Mouse (Mus musculus) liver, embryonic 12.5 days (tissue): ENCODE results near the gene Cd46. TPM values are rescaled to one million over a fixed set of nuclear protein-coding genes. Genes with fewer than 3 reads are reported as not detected.

ENCODE experiments used
- ATAC-seq: fragments of 200-750 bp; cut with Nextera tagmentation; 2 replicates; pipeline ENCODE4 v1.8.0; 2017; ENCODE audit warnings: moderate number of reproducible peaks, mild to moderate bottlenecking, moderate library complexity
- H3K27ac ChIP-seq: fragments of 300-500 bp; sonication (generic); 2 replicates; pipeline ENCODE4 v1.5.1; 2016; ENCODE audit warnings: mild to moderate bottlenecking
- H3K27me3 ChIP-seq: fragments of 300-500 bp; sonication (generic); replicated peaks from 2 replicates; pipeline ENCODE4 v1.6.1; 2016; ENCODE audit warnings: mild to moderate bottlenecking, moderate library complexity
- H3K36me3 ChIP-seq: fragments of 300-500 bp; sonication (generic); 2 replicates; pipeline ENCODE4 v1.6.1; 2016; ENCODE audit warnings: mild to moderate bottlenecking, moderate library complexity
- H3K4me1 ChIP-seq: fragments of 300-500 bp; sonication (generic); 2 replicates; pipeline ENCODE4 v1.6.1; 2016
- H3K4me2 ChIP-seq: fragments of 300-500 bp; sonication (generic); 2 replicates; pipeline ENCODE4 v1.6.1; 2016; ENCODE audit warnings: mild to moderate bottlenecking, moderate library complexity
- H3K4me3 ChIP-seq: fragments of 300-500 bp; sonication (generic); 2 replicates; pipeline ENCODE4 v1.5.1; 2016; ENCODE audit warnings: mild to moderate bottlenecking, moderate library complexity
- H3K9ac ChIP-seq: fragments of 300-500 bp; sonication (generic); 2 replicates; pipeline ENCODE4 v1.6.1; 2016; ENCODE audit warnings: mild to moderate bottlenecking, moderate library complexity
- H3K9me3 ChIP-seq: fragments of 300-500 bp; sonication (generic); replicated peaks from 2 replicates; pipeline ENCODE4 v1.6.1; 2016; ENCODE audit warnings: mild to moderate bottlenecking, moderate library complexity
- WGBS: fragments of 180-500 bp; shearing (Covaris S2); methylation state at CpG from one replicate; pipeline ENCODE4 v1.1.7; 2016; ENCODE audit not compliant: insufficient replicate concordance; 5-methylcytosine and 5-hydroxymethylcytosine counted together
- polyA plus RNA-seq: library from polyadenylated mRNA; unstranded; fragments of >200 nt; fragmentation: Nextera tagmentation; extraction: Ambion mirVana; gene quantifications from 2 replicates; pipeline ENCODE4 v1.2.1, GENCODE M21; 2016

Cd46 gene
- polyA plus RNA-seq, 1 experiment from 2014 or later, result 1.1 TPM

DNA sequence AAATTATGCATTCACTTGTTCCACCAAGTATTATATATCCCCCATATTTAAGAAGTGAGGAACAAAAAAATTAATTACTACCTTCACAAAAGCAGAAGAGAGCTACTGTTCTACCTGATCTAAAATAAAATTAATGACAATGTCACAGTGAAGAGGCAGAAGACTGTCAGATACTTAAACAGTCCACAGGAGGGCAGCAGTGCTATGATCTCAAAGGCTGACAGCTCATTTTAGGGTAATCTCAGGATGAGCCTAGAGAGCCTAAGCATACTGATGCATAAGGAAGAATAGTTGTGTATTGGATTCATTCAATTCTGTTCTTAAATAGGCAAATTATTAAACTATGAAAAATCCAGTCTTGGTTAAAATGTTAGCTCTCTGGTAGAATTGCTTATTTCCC is 51.6 kb downstream of the Cd46 start:
- H3K27ac ChIP-seq, result no peak overlapping the region
- H3K36me3 ChIP-seq, result no peaks in the 10 kb centered on the region
- H3K4me1 ChIP-seq, result no peaks in the 10 kb centered on the region
- no peaks in the 10 kb centered on the region for H3K27me3 ChIP-seq
- H3K4me2 ChIP-seq, result no peak overlapping the region
- H3K9me3 ChIP-seq, result no peaks in the 10 kb centered on the region
- H3K4me3 ChIP-seq, result no peak overlapping the region
- H3K9ac ChIP-seq, result no peak overlapping the region
- peak; percentile 72; the same call in 1 of the 2 replicates for ATAC-seq

DNA sequence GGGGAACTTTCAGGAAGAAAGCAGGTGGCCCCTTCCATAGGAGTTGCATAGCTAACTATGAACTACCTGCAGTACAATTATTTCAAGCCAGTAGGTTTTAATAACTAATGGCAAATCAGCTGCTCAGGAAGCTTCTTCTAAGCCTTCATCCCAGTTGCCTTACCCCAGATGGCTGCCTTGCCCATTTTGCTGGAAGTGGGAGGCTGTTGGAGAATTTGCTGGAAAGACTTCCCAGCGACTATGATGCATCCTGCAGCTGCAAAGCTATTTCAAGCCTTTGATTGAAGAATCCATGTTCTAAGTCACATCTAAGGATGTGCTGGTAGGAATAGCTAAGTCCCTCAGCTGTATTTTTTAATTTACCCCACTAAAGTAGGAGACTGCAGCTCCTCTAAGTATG is 53.7 kb downstream of the Cd46 start:
- Histone ChIP-seq H3K9ac (no peak overlapping the region), H3K4me3 (no peak overlapping the region), H3K27me3 (no peaks in the 10 kb centered on the region), H3K27ac (no peak overlapping the region), H3K36me3 (no peaks in the 10 kb centered on the region), H3K4me1 (peaks cover 9% of the 10 kb centered on the region), H3K9me3 (no peaks in the 10 kb centered on the region), H3K4me2 (no peak overlapping the region)
- ATAC-seq, result no peak
- 50% methylated on average over 1 of the region's 1 CpGs for WGBS

DNA sequence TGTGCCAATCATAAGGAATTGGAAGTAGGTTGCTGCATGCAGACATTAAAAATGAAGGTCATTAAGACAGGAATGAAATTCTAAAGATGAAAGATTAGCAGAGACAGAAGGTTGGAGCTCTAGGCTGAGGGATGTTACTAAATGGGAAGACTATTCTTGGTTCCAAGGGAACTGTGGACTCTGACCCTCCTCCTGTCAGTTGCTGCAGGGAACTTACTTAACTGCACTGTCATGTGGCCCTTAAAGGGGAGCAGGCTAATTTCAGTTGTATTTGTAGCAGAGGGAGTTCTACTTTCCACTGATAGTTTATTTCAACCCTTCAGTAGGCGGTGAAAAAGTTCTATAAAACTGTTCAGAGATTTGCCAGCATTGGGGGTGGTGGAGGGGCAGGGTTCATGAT is 54.1 kb downstream of the Cd46 start:
- Histone ChIP-seq H3K36me3 (no peaks in the 10 kb centered on the region), H3K27me3 (no peaks in the 10 kb centered on the region), H3K4me3 (no peak overlapping the region), H3K9me3 (no peaks in the 10 kb centered on the region), H3K27ac (no peak overlapping the region), H3K4me1 (peaks cover 13% of the 10 kb centered on the region), H3K4me2 (no peak overlapping the region), H3K9ac (no peak overlapping the region)
- ATAC-seq, result no peak
- WGBS, result 75% methylated on average over 1 of the region's 1 CpGs

DNA sequence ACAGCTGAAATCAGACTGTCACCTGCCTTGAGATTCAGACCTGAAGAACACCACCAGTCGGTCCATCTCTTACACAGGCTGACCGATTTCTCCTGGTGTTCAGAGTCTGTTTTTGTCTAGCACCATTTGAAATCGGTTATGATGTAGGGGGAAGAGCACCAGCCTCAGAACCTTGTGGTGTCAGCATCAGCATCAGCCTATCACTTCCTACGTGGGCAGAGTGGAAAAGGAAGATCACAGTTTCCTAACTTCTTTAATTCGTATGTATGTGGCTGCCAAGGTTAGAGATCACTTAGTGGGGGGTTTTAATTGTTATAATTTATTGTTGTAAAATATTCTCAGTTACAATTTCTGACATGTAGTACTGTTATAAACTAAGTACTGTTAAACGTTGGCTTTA is 54.6 kb downstream of the Cd46 start:
- Histone ChIP-seq H3K36me3 (no peaks in the 10 kb centered on the region), H3K27me3 (no peaks in the 10 kb centered on the region), H3K9me3 (no peaks in the 10 kb centered on the region), H3K4me2 (no peak overlapping the region), H3K4me1 (peaks cover 18% of the 10 kb centered on the region), H3K4me3 (no peak overlapping the region), H3K27ac (no peak overlapping the region), H3K9ac (no peak overlapping the region)
- ATAC-seq, result no peak
- 73% methylated on average over 6 of the region's 6 CpGs for WGBS

DNA sequence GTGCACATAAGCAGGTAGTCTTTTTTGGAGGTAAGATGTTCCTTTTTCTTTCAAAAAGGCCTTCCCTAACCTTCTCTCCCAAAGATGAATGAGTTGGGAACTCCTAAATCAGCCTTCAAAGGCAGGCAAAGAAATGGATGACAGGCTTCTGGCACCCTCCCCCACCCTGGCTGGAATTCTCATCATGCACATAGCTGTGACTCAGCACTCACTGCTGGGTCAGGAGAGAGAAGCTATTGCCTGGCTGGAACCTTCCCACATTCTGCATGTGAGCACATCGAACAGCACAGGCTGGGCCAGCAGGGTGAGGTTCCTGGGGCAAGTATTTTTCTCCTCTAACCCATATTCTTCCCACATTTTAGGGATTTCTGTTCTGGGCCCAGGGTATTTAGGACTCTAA is 58.1 kb downstream of the Cd46 start:
- peak; percentile 73 for ATAC-seq
- no peak overlapping the region for H3K4me3 ChIP-seq
- WGBS, result 62% methylated on average over 1 of the region's 1 CpGs

DNA sequence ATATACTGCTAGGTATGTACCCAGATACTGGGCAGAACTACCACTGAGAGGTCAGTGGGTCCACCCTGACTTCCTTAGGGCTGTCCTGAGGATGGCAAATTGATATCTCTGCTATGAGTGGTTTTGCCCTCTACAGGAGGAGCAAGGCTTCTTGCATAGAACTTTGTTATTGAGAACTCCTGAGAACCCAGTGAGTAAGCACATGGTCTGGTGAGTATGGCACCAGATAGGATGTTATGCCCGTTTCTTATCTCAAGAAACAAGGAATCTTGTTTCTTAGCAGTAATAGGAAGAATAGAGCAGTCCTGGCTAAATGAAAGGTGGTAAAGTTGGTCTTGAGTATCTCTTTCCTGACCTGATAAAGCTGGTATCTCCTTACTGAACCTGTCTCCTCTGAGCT is 59.3 kb downstream of the Cd46 start:
- no peak overlapping the region for H3K27ac ChIP-seq
- H3K36me3 ChIP-seq, result no peaks in the 10 kb centered on the region
- H3K9ac ChIP-seq, result no peak overlapping the region
- WGBS, result 32% methylated on average over 1 of the region's 1 CpGs
- no peak overlapping the region for H3K4me3 ChIP-seq
- H3K4me2 ChIP-seq, result no peak overlapping the region
- peak; percentile 69 for ATAC-seq
- H3K27me3 ChIP-seq, result no peaks in the 10 kb centered on the region
- H3K9me3 ChIP-seq, result no peaks in the 10 kb centered on the region
- H3K4me1 ChIP-seq, result peaks cover 19% of the 10 kb centered on the region

More for the DNA sequence above, 58.1 kb downstream of the Cd46 start:
- H3K27ac ChIP-seq, result no peak overlapping the region
- H3K4me1 ChIP-seq, result peaks cover 19% of the 10 kb centered on the region
- no peaks in the 10 kb centered on the region for H3K36me3 ChIP-seq
- H3K9ac ChIP-seq, result no peak overlapping the region
- H3K27me3 ChIP-seq, result no peaks in the 10 kb centered on the region
- H3K9me3 ChIP-seq, result no peaks in the 10 kb centered on the region
- no peak overlapping the region for H3K4me2 ChIP-seq

DNA sequence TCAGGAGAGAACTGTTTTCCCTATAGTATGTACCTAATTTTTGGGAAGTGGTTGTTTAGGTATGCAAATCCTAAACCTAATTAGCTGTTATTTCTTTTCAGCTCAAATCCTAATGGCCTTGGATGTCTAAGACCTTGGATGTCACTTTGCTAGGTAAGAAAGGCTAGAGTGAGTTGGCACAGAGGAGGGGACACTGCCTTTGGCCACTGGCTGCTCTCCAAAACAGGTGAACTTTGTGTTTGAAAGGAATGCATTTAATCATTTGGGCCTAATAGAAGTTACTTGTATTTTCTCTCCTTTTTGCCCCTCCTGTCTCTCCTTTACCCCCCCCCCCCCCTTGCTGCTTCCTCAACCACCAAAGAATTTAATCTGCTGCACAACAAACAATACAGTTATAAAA is 60.3 kb downstream of the Cd46 start:
- Histone ChIP-seq H3K4me1 (peaks cover 19% of the 10 kb centered on the region), H3K27me3 (no peaks in the 10 kb centered on the region), H3K9ac (no peak overlapping the region), H3K9me3 (no peaks in the 10 kb centered on the region), H3K27ac (no peak overlapping the region), H3K4me3 (no peak overlapping the region), H3K4me2 (no peak overlapping the region), H3K36me3 (no peaks in the 10 kb centered on the region)
- ATAC-seq, result no peak

DNA sequence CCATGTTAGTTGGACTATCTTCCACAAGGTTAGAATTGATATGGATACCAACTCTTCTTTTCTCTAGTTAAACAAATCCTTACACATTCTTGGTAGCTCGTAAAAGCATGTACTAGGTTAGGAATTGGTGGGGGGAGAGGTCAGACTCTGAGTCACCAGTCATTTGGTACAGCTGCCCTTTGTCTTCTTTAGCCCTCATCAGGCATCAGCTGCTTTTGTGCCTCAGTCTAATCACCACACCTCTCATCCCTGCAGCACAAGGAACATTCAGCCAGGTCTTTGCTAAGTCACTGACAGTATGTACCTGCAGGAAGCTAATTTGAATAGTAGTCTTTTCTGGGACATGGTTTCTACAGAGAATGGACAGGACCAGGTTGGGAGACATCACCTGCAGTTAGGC is 64.5 kb downstream of the Cd46 start:
- Histone ChIP-seq H3K4me3 (no peak overlapping the region), H3K27me3 (no peaks in the 10 kb centered on the region), H3K36me3 (no peaks in the 10 kb centered on the region), H3K4me2 (no peak overlapping the region), H3K4me1 (peaks cover 2% of the 10 kb centered on the region; the same call in 1 of the 2 replicates), H3K9ac (no peak overlapping the region), H3K9me3 (no peaks in the 10 kb centered on the region), H3K27ac (no peak overlapping the region)
- 67% methylated on average over 1 of the region's 1 CpGs for WGBS
- no peak for ATAC-seq

DNA sequence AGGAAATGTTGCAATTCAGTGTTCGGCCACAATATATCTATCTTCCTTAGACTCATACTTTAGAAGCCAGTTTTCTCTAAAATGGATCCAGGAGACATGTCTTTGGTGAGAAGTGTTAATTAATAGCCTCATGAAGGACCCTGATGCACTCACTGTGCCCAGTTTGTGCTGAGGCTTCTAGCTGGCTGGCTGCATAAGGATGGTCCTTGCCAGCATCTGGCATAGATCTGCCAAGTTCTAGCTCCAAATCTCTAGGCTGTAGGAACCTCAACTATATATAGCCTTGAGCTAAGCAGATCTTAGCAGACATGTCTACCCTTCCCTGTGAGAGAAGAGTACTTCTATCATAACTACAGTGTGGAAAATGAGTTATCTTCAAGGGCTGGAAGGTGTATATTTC is 68.2 kb downstream of the Cd46 start:
- 82% methylated on average over 1 of the region's 1 CpGs for WGBS
- no peak for ATAC-seq

DNA sequence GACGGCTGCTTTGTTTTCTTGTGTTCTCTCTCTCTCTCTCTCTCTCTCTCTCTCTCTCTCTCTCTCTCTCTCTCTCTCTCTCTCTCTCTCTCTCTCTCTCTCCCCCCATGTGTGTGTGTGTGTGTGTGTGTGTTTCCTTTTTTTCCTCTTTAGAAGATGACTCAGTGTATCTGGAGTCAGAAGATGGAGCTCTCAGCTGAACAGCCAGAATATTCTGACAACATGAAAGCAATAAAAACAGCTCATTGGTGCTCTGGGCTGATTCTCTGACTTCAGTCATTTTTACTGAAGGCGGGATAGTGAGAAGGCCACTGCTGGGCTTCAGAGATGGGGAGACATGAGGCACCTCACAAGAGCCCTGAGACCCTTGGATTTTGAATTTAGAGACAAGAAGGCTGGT is 70.2 kb downstream of the Cd46 start:
- Histone ChIP-seq H3K4me3 (no peak overlapping the region), H3K4me2 (no peak overlapping the region), H3K4me1 (no peaks in the 10 kb centered on the region), H3K36me3 (no peaks in the 10 kb centered on the region), H3K9me3 (no peaks in the 10 kb centered on the region), H3K27ac (no peak overlapping the region), H3K27me3 (no peaks in the 10 kb centered on the region), H3K9ac (no peak overlapping the region)
- 74% methylated on average over 2 of the region's 2 CpGs for WGBS
- no peak for ATAC-seq

More for the DNA sequence above, 68.2 kb downstream of the Cd46 start:
- Histone ChIP-seq H3K36me3 (no peaks in the 10 kb centered on the region), H3K27ac (no peak overlapping the region), H3K9me3 (no peaks in the 10 kb centered on the region), H3K4me3 (no peak overlapping the region), H3K4me2 (no peak overlapping the region), H3K4me1 (no peaks in the 10 kb centered on the region), H3K9ac (no peak overlapping the region), H3K27me3 (no peaks in the 10 kb centered on the region)

DNA sequence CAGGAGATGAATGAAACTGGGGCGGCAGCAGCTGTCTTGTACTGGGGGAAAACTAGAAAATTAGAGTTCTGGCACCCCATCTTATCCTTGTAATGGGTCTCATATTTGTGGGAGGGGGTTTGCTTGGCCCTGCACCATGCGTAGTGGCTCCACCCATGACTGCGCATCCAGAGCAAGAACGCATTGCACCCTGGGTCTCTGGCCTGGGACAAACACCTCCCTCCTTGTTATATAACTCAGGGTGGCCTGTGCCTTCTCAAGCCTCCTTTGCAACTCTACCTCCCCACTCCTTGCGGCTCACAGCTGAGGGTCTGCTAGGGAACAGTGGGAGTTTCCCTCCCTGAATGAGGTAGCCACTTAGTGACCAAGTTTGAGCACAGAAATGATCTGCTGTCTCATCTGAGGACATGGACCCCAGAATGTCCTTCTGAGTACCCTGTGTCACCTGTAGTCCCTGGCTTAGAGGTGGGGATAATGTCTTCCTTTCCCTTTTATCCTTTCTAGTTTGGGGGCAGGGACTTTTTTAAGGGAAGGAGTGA is 72.9 kb downstream of the Cd46 start:
- Histone ChIP-seq H3K27me3 (no peaks in the 10 kb centered on the region), H3K36me3 (no peaks in the 10 kb centered on the region), H3K4me1 (no peaks in the 10 kb centered on the region), H3K9me3 (no peaks in the 10 kb centered on the region), H3K9ac (no peak overlapping the region), H3K4me2 (no peak overlapping the region), H3K27ac (no peak overlapping the region), H3K4me3 (no peak overlapping the region)
- no peak for ATAC-seq
- 80% methylated on average over 5 of the region's 5 CpGs for WGBS

DNA sequence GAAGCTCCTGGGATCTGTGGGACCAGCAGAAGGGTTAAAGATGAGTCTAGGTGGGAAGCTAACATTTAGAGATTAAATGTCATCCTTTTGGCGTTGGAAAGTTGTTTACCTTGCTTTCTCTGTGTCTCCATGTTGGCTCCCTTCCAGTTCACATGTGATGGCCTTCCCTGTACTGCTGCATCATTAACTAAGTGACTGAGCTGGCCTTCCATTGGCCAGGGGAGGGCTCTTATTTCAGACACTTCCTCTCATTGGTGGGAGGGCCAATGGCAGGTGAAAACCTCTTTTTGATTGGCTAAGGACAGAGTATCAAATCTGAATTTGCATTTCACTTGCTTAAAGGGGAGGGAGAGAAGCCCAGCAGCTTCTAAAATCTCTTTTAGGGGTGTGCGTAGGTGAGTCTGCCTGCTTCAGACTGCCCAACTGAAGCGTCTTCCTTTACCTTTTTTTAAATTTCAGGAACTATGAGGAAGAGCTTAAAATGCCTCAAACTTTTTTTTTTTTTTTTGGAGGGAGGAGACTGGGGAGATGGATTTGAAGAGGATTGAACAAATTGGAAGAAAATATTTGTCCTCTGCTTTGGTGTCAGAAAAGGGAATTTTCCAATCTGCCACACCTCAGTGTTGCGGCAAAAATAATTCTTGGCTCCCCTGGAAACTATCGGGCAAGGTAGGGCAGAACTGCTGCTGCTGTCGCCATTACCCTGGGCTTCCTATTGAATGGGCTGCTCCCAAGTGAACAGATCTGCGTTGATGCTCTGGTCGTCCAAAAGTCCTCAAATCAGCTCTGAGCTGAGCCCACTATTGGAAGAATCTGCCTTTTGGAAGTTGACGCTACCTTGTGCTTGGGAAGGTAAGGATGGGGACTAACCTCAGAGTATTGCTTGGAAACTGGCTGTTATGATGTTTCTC is 73.7 kb downstream of the Cd46 start:
- WGBS, result 78% methylated on average over 9 of the region's 9 CpGs

More for the DNA sequence above, 73.7 kb downstream of the Cd46 start:
- Histone ChIP-seq H3K36me3 (no peaks in the 10 kb centered on the region), H3K9ac (no peak overlapping the region), H3K4me1 (no peaks in the 10 kb centered on the region), H3K4me2 (no peak overlapping the region), H3K27ac (no peak overlapping the region), H3K4me3 (no peak overlapping the region), H3K27me3 (no peaks in the 10 kb centered on the region), H3K9me3 (no peaks in the 10 kb centered on the region)
- ATAC-seq, result peak; percentile 56; the same call in 1 of the 2 replicates
